Mouse (Mus musculus): ENCODE data around the gene Gm20547. TPM values are rescaled to one million over a fixed set of nuclear protein-coding genes. Genes with fewer than 3 reads are reported as not detected.

Gm20547 gene
- polyA plus RNA-seq (2014; fragmentation: Nextera tagmentation; extraction: Ambion mirVana) = not detected in 2 replicates

- WGBS = 5% methylated on average over 15 of the region's 15 CpGs
- no peak for ATAC-seq (ENCODE audit: low FRiP score, low TSS enrichment)
Observed at GRCm38 (mm10) chr17:34881683-34882310, at the start of gene Gm20547. Gene Gm20547, minus strand, starts transcription at chr17:34882042.

GRCm38 (mm10) chr17:34931061-34931734 lies 49.4 kb upstream of the Gm20547 start, which contains the start of gene Neu1:
Gene Neu1, plus strand, starts transcription at chr17:34931253.
- under 1% methylated on average over 38 of the region's 38 CpGs for WGBS
- Histone ChIP-seq H3K4me1 (ENCODE audit: control insufficient read depth, insufficient read depth, low read length) (peaks cover 11% of the 10 kb centered on the region), H3K36me3 (ENCODE audit: control insufficient read depth, insufficient read depth, low read length) (peaks cover 30% of the 10 kb centered on the region), H3K4me2 (ENCODE audit: low read length) (peak within 1 kb of the TSS; percentile 97), H3K9me3 (ENCODE audit: control insufficient read depth, low read length) (no peaks in the 10 kb centered on the region), H3K4me3 (replicated peaks; ENCODE audit: low read depth, low read length) (peak within 1 kb of the TSS; percentile 82), H3K27ac (replicated peaks; ENCODE audit: low read depth, low read length) (peak within 1 kb of the TSS; percentile 54), H3K27me3 (ENCODE audit: control insufficient read depth, insufficient read depth, low read length) (no peaks in the 10 kb centered on the region), H3K9ac (replicated peaks; ENCODE audit: low read length) (peak within 1 kb of the TSS; percentile 80)
- ATAC-seq (ENCODE audit: low FRiP score, low TSS enrichment) (peak; percentile 96), DNase-seq (peak; percentile 99)

More at GRCm38 (mm10) chr17:34881683-34882310, at the start of gene Gm20547:
- no peaks in the 10 kb centered on the region for H3K9me3 ChIP-seq (ENCODE audit: control insufficient read depth, low read length)
- H3K27me3 ChIP-seq (ENCODE audit: control insufficient read depth, insufficient read depth, low read length) = no peaks in the 10 kb centered on the region
- H3K27ac ChIP-seq (replicated peaks; ENCODE audit: low read depth, low read length) = no peak within 1 kb of the TSS
- H3K4me3 ChIP-seq (replicated peaks; ENCODE audit: low read depth, low read length) = no peak within 1 kb of the TSS
- no peak within 1 kb of the TSS for H3K4me2 ChIP-seq (ENCODE audit: low read length)
- no peak within 1 kb of the TSS for H3K9ac ChIP-seq (replicated peaks; ENCODE audit: low read length)
- no peaks in the 10 kb centered on the region for H3K4me1 ChIP-seq (ENCODE audit: control insufficient read depth, insufficient read depth, low read length)
- no peak for DNase-seq
- H3K36me3 ChIP-seq (ENCODE audit: control insufficient read depth, insufficient read depth, low read length) = no peaks in the 10 kb centered on the region

- Histone ChIP-seq H3K4me1 (ENCODE audit: control insufficient read depth, insufficient read depth, low read length) (peaks cover 11% of the 10 kb centered on the region), H3K27ac (replicated peaks; ENCODE audit: low read depth, low read length) (no peak overlapping the region), H3K4me3 (replicated peaks; ENCODE audit: low read depth, low read length) (no peak overlapping the region), H3K9ac (replicated peaks; ENCODE audit: low read length) (no peak overlapping the region), H3K36me3 (ENCODE audit: control insufficient read depth, insufficient read depth, low read length) (peaks cover 11% of the 10 kb centered on the region; the same call in 1 of the 2 replicates), H3K4me2 (ENCODE audit: low read length) (no peak overlapping the region), H3K9me3 (ENCODE audit: control insufficient read depth, low read length) (no peaks in the 10 kb centered on the region), H3K27me3 (ENCODE audit: control insufficient read depth, insufficient read depth, low read length) (no peaks in the 10 kb centered on the region)
- DNase-seq = no peak
- WGBS = 74% methylated on average over 4 of the region's 4 CpGs
- no peak for ATAC-seq (ENCODE audit: low FRiP score, low TSS enrichment)
Observed at GRCm38 (mm10) chr17:34928841-34929240, 47.0 kb upstream of the Gm20547 start.

GRCm38 (mm10) chr17:34927306-34928019 lies 45.6 kb upstream of the Gm20547 start:
- WGBS = 87% methylated on average over 18 of the region's 18 CpGs
- no peak for DNase-seq

GRCm38 (mm10) chr17:34924258-34924657 lies 42.4 kb upstream of the Gm20547 start:
- WGBS = 61% methylated on average over 5 of the region's 5 CpGs
- Histone ChIP-seq H3K36me3 (ENCODE audit: control insufficient read depth, insufficient read depth, low read length) (no peaks in the 10 kb centered on the region), H3K9ac (replicated peaks; ENCODE audit: low read length) (no peak overlapping the region), H3K27me3 (ENCODE audit: control insufficient read depth, insufficient read depth, low read length) (no peaks in the 10 kb centered on the region), H3K4me3 (replicated peaks; ENCODE audit: low read depth, low read length) (no peak overlapping the region), H3K9me3 (ENCODE audit: control insufficient read depth, low read length) (no peaks in the 10 kb centered on the region), H3K4me1 (ENCODE audit: control insufficient read depth, insufficient read depth, low read length) (no peaks in the 10 kb centered on the region), H3K27ac (replicated peaks; ENCODE audit: low read depth, low read length) (no peak overlapping the region), H3K4me2 (ENCODE audit: low read length) (no peak overlapping the region)
- ATAC-seq (ENCODE audit: low FRiP score, low TSS enrichment) (no peak), DNase-seq (no peak)

More at GRCm38 (mm10) chr17:34927306-34928019, 45.6 kb upstream of the Gm20547 start:
- Histone ChIP-seq H3K9ac (replicated peaks; ENCODE audit: low read length) (no peak overlapping the region), H3K4me3 (replicated peaks; ENCODE audit: low read depth, low read length) (no peak overlapping the region), H3K36me3 (ENCODE audit: control insufficient read depth, insufficient read depth, low read length) (no peaks in the 10 kb centered on the region), H3K9me3 (ENCODE audit: control insufficient read depth, low read length) (no peaks in the 10 kb centered on the region), H3K27me3 (ENCODE audit: control insufficient read depth, insufficient read depth, low read length) (no peaks in the 10 kb centered on the region), H3K27ac (replicated peaks; ENCODE audit: low read depth, low read length) (no peak overlapping the region), H3K4me1 (ENCODE audit: control insufficient read depth, insufficient read depth, low read length) (peaks cover 10% of the 10 kb centered on the region), H3K4me2 (ENCODE audit: low read length) (no peak overlapping the region)
- ATAC-seq (ENCODE audit: low FRiP score, low TSS enrichment) = no peak

GRCm38 (mm10) chr17:34922939-34923338 lies 41.1 kb upstream of the Gm20547 start:
- no peak overlapping the region for H3K9ac ChIP-seq (replicated peaks; ENCODE audit: low read length)
- no peaks in the 10 kb centered on the region for H3K9me3 ChIP-seq (ENCODE audit: control insufficient read depth, low read length)
- no peak overlapping the region for H3K27ac ChIP-seq (replicated peaks; ENCODE audit: low read depth, low read length)
- DNase-seq (no peak), ATAC-seq (ENCODE audit: low FRiP score, low TSS enrichment) (no peak)
- H3K4me1 ChIP-seq (ENCODE audit: control insufficient read depth, insufficient read depth, low read length) = no peaks in the 10 kb centered on the region
- H3K36me3 ChIP-seq (ENCODE audit: control insufficient read depth, insufficient read depth, low read length) = no peaks in the 10 kb centered on the region
- H3K4me3 ChIP-seq (replicated peaks; ENCODE audit: low read depth, low read length) = no peak overlapping the region
- H3K4me2 ChIP-seq (ENCODE audit: low read length) = no peak overlapping the region
- WGBS = 55% methylated on average over 6 of the region's 6 CpGs
- H3K27me3 ChIP-seq (ENCODE audit: control insufficient read depth, insufficient read depth, low read length) = no peaks in the 10 kb centered on the region

- Histone ChIP-seq H3K4me2 (ENCODE audit: low read length) (no peak overlapping the region), H3K4me3 (replicated peaks; ENCODE audit: low read depth, low read length) (no peak overlapping the region), H3K9me3 (ENCODE audit: control insufficient read depth, low read length) (no peaks in the 10 kb centered on the region), H3K36me3 (ENCODE audit: control insufficient read depth, insufficient read depth, low read length) (peaks cover 20% of the 10 kb centered on the region), H3K9ac (replicated peaks; ENCODE audit: low read length) (no peak overlapping the region), H3K4me1 (ENCODE audit: control insufficient read depth, insufficient read depth, low read length) (no peaks in the 10 kb centered on the region), H3K27me3 (ENCODE audit: control insufficient read depth, insufficient read depth, low read length) (no peaks in the 10 kb centered on the region), H3K27ac (replicated peaks; ENCODE audit: low read depth, low read length) (no peak overlapping the region)
- no peak for DNase-seq
- 83% methylated on average over 9 of the region's 9 CpGs for WGBS
- no peak for ATAC-seq (ENCODE audit: low FRiP score, low TSS enrichment)
Observed at GRCm38 (mm10) chr17:34917188-34917587, 35.3 kb upstream of the Gm20547 start.

GRCm38 (mm10) chr17:34916316-34916715 lies 34.5 kb upstream of the Gm20547 start:
- no peak for ATAC-seq (ENCODE audit: low FRiP score, low TSS enrichment)
- H3K36me3 ChIP-seq (ENCODE audit: control insufficient read depth, insufficient read depth, low read length) = peaks cover 29% of the 10 kb centered on the region
- no peak overlapping the region for H3K4me3 ChIP-seq (replicated peaks; ENCODE audit: low read depth, low read length)
- H3K27ac ChIP-seq (replicated peaks; ENCODE audit: low read depth, low read length) = no peak overlapping the region
- H3K9me3 ChIP-seq (ENCODE audit: control insufficient read depth, low read length) = no peaks in the 10 kb centered on the region
- H3K4me1 ChIP-seq (ENCODE audit: control insufficient read depth, insufficient read depth, low read length) = no peaks in the 10 kb centered on the region
- no peak for DNase-seq
- H3K27me3 ChIP-seq (ENCODE audit: control insufficient read depth, insufficient read depth, low read length) = no peaks in the 10 kb centered on the region
- H3K9ac ChIP-seq (replicated peaks; ENCODE audit: low read length) = no peak overlapping the region
- WGBS = 89% methylated on average over 5 of the region's 5 CpGs
- no peak overlapping the region for H3K4me2 ChIP-seq (ENCODE audit: low read length)

All from midbrain, embryonic 14.5 days (tissue).